Mouse (Mus musculus): ENCODE results near the gene Cct5. TPM values are rescaled to one million over a fixed set of nuclear protein-coding genes. Genes with fewer than 3 reads are reported as not detected.

The Cct5 gene
- total RNA-seq (2021) = 100 to 1,000 TPM; 248 to 264 TPM
- long read RNA-seq, experiment 1, transcript Cct5-201 (11 exons, 1,853 nt) = major isoform, 457 of 488 reads
- long read RNA-seq, experiment 1, partial matches to known transcripts = 8 of 488 reads
- long read RNA-seq, experiment 1, other reads (novel, unspliced or antisense) = 23 of 488 reads
- long read RNA-seq, experiment 2, transcript Cct5-201 (11 exons, 1,853 nt) = major isoform, 494 of 530 reads
- long read RNA-seq, experiment 2, partial matches to known transcripts = 9 of 530 reads
- long read RNA-seq, experiment 2, other reads (novel, unspliced or antisense) = 25 of 530 reads

GRCm38 (mm10) chr15:31601646-31602374 lies at the start of gene Cct5, which contains the start of gene Fam173b:
Gene Cct5 (minus strand): TSS chr15:31601804.
Gene Fam173b (plus strand): TSS chr15:31601852.
- peak; percentile 97 for DNase-seq

DNA sequence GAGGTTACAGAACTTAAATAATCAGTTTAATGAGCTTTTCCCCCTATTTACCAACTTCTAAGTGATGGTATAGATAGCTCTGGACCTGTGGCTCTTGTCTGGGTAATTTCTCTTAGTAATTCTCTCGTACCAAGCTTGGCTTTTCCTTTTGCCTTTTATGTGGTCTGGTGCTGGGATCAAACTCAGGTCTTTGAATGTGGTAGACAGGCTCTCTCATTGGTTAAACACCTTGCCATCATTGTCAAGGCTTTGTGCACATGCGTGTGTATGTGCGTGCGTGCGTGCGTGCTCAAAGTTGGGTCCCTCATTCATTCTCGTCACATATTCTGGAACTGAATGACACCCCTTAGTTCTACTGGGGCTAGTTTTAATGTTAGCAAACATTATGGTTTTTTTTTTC lies 49.2 kb upstream of the Cct5 start:
- DNase-seq = no peak

- DNase-seq = no peak
These were observed 48.1 kb upstream of the Cct5 start for GRCm38 (mm10) chr15:31649691-31650090.

DNA sequence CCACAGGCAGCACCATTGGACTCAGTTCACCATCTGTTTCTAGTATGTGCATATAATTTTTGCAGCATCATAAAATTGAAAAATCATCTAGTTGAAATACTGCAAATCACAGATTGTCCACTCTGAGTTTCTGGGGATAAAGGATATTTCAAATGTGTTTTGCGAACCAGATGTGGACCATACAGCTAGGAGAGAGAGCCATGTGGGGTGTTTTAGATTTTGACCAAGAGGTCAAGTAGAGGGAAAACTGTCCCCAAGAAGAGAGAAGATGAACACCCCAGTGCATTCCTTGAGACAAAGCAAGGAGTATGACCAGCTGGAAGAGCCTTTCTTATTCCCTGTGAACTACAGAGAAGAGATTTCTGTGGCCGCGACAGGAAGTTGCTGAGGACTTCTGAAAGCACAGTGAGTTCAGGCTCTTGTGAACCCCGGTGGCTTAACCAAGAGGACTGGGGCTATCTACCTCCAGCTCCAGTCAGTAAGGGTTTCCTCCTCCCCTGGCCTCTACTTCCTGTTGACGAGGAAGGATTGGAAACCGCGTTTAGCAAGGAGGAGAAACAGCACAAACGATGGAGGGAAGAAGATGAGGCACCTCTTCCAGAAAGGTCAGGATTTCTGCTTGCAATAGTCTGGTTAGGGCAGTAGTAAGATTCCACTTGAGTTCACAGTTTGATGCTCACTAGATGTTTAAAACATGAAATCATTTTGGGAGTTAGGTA lies 46.4 kb upstream of the Cct5 start:
- no peak for DNase-seq

DNA sequence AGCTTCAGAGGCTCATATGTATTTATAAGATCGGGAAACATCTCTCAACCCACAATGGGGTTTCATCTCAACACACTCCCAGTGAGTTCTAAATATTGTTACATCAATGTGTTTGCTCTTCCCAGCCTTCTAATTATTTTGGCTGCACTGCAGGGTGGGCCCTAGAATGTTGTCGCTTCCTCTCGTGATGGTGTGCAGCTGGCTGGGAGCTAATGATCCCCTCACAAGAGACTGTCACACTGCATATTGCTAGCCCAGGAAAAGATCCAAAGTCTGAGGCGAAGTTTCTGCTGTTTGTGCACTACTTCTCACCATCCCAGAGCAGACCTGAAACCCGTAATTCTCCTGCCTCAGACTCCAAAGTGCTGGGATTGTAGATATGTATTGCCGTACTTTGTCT lies 45.6 kb upstream of the Cct5 start:
- no peak for DNase-seq

- DNase-seq = no peak
These were observed 34.5 kb upstream of the Cct5 start for GRCm38 (mm10) chr15:31636091-31636595.

DNA sequence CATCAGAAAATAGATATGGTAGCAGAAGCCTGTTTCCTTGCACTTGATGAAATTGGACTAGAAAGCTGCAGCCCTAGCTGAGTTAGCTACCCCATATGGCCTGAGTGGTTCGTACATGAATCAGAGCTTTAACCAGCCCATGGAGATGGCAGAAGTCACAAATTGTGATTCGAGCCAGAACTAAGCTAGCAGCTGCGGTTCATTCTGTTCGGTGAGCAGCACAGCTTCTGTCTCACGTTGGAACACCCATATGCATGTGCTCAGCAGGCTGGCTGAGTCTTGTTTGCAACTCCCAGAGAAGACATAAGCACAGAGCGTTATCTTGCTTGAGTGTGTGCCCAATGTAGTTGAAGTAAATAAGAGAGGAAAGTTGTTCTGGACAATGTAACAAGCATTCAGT lies 33.0 kb upstream of the Cct5 start:
- DNase-seq = no peak

GRCm38 (mm10) chr15:31632478-31632877 lies 30.9 kb upstream of the Cct5 start:
- no peak for DNase-seq

DNA sequence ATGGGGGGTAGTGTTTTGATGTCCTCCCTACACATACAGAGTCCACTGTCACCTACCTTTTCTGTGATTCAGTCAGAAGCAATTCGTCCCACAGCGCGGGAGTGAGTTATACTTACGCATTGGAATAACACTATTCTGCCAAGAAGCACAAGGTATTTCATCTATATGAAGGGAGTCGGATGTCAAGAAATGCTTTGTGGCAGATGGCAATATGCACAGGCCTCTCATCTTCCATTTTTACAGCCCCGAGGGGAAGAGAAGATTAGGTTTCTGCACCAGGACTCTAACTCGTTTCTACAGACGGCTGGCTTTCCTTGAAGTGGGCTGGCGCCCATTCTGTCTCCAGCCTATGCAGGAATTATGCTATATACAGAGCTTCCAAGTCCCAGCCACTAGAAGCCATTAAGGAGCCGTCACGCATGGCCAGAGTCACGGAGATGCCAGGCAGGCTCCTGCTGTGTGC lies 29.8 kb upstream of the Cct5 start:
- DNase-seq = no peak

- no peak for DNase-seq
These were observed 28.0 kb upstream of the Cct5 start for GRCm38 (mm10) chr15:31629556-31629955.

DNA sequence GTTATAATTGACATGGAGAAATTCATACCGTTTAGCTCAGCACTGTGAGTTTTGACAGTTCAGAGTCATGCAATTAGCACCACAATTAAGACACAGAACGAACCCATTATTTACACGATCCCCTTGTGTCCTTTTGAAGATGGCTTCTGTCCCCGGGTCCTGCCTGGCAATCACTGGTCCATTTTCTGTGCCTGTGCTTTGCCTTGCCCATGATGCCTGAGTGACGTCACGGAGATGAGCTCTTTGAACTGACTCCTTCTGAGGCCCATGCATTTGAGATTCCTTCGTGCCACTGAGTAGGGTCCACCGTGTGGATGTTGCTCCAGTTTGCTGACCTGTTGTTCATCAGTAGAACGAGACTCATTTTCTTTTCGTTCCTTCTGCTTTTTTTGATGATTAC lies 26.6 kb upstream of the Cct5 start:
- DNase-seq = no peak

- no peak for DNase-seq
These were observed 25.9 kb upstream of the Cct5 start for GRCm38 (mm10) chr15:31627277-31628154.

DNA sequence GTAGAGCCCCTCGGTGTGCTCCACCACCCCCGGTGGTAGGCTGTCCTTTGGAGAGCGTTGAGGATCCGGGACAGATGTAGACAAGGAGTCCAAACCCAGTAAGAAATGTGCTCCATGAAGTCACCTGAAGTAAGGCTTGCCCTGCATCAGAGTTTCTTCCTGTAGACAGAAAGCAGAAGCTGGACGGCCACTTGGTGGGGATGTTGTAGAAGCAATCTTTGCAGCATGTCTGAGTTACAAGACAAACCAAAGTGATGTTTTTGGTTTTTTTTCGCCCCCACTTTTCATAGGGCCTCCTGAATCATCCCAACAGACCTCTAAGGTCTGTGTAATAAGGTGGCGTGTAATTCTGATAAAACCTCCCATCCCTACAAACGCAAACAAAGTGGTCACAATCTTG lies 17.9 kb upstream of the Cct5 start:
- no peak for DNase-seq

DNA sequence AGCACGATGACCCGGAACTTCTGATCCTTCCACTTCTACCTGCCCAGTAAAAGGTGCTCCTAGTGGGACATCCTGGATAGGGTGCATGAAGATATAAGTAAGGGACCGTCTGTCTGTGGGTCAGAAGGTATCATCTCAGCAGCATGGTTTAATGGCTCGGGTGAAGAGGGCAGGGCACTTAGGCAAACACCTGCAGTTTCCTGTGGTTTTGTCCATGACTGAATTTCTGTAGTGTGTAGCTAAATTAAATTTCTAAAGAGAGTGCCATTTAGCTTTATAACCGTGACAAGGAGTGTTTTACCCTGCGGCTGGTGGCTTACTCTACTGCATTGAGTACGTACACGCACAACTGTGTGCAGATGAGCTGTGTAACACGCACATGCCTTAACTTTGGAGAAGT lies 15.7 kb upstream of the Cct5 start:
- DNase-seq = no peak

DNA sequence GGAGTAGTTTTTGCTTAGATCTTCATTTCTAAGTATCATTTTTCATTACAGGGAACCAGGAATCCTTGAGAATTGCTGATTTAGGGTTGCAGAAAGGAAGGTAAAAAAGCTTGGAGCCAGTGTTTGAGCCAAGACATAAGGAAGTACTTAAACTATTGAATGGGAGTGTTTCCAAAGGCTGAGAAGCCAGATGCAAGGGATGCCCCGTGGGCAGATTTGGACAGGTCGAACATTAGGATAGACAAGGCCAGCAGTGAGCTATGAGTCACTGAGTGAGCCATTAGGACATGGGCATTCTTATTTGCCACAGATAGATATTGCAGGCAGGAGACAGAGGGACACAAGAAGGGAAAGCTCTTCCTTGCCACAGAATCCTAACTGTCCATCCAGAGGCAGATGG lies 13.1 kb upstream of the Cct5 start:
- DNase-seq = no peak

DNA sequence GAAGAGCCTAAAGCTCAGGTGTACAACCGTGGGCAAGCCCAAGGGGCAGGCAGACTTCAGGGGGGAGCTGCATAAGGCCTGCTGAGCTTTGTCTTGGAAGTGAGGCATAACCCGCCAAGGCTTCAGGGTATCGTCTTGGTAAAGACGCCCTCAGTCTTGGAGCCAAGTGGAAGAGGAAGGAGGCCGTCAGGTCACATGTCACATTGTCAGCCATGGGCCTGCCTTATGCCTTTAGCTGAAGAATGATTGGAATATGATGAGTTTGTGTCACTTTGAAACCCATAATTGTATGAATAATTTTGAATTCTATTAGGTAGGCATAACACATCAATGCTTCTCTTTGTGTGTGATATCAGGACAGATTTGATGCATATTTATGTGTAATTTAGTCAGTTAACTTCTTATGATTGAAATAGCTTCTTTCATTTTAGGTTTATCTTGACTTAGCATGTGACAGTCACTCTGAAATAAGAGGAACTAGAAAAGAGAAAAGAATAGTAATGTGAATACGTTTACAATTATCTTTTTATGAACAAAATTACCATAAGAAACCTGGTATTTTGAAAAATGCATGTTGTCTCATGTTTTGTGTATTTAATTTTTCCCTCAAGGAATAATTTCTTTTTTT lies 12.3 kb upstream of the Cct5 start:
- DNase-seq = no peak

DNA sequence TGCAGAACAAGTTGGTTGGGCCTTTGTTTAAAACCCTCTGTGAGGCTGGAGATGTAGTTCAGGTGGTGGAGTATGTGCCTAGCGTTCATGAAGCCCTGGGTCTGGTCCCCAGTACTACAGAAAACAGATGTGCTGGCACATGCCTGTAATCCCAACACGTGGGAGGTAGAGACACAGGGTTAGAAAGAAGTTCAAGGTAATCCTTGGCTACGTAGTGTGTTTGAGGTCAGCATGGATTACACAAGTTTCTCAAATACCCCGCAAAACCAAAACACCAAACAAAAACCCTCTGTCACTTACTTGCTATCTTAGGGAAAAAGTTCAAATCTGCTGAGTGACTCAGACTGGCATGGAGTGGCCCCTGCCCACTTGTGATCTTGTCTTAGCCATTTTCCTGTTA lies 10.4 kb upstream of the Cct5 start:
- no peak for DNase-seq

DNA sequence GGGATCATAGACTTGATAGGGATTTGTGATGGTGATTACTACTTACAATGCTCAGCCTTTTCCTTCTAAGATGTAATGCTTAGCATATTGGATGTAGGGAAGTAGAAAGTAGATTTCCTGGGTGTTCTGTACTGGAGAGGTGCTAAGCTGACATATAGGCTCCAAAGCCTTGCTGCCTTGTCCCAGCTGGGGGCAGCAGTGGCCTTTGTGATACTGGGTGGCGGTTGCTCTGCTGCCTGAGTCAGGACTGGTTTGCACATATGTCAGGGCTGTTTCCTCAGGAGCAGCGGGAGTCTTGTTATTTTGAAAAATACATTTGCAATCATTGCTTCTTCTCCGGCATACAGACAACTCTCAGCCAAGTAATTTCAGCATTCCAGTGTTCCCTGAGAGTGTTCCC lies 9.4 kb upstream of the Cct5 start:
- DNase-seq = peak; percentile 29

DNA sequence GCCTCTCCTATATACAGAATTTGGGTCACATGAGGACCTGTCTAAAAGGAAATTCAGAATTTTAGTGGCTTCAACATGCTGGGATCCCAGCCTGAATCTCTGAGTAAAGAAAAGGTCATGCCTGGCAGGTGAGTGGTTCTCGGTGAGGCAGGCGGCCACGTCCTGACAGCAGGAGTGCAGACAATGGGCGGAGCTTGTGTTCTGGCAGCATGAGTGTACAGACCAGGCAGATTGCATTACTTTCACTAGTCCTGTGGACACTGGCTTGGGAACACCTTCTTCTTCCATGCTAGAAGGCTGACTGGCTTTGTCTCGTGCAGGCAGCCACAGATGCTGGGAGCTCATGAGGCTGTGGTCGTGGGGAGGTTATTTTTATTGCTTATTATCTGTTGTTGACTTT lies 5.2 kb upstream of the Cct5 start:
- DNase-seq = no peak

DNA sequence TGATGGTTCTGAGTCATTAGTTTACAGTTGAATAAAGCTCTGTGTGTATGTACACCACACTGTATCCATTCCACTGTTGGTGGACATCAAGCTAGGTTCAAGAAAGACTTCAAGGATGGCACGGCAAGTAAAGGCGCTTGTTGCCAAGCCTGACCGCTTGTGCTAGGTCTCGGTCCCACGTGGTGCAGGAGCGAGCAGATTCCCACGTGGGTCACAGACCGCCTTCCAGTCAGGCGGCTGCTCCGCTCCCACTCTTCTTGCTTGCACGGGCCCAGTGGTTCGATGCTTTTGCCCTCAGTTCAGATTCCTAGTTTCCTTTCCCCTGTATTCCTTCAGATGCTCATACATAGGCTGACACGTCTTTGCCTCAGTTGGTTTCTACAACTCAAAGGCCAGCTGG lies 1.5 kb upstream of the Cct5 start:
- no peak for DNase-seq

GRCm38 (mm10) chr15:31602426-31602825 lies 822 bp upstream of the Cct5 start:
- DNase-seq = peak; percentile 41

DNA sequence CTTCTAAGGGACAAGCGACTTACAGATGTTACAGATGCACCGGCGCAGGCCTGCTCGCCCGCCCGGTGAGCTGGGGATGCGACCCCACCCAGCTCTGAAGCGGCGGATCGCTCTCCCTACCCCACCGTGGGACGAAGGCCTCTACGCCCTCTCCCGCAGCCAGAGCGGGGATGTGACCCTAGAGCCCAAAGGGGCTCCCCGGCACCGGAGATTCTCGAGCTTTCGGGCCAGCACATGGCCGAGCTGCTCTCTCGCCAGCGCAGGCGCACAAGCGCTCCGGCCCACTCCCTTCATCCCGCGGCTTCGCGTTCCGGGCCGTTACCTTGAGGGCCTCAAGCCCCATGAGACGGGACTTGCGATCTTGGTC lies 342 bp downstream of the Cct5 start:
- DNase-seq = no peak
